Mouse (Mus musculus) MN1 (cell line): ENCODE measurements around the gene Clec4f.
"Not testable (repeated sequence)": the region's sequence is repeated elsewhere in the genome, so short reads cannot be mapped to it uniquely, and the experiment has no call there.

ENCODE experiments used
- DNase-seq: peaks from one replicate; pipeline ENCODE4 v3.0.0-alpha.2; 2016; ENCODE audit warnings: low spot score

The Clec4f gene

DNA sequence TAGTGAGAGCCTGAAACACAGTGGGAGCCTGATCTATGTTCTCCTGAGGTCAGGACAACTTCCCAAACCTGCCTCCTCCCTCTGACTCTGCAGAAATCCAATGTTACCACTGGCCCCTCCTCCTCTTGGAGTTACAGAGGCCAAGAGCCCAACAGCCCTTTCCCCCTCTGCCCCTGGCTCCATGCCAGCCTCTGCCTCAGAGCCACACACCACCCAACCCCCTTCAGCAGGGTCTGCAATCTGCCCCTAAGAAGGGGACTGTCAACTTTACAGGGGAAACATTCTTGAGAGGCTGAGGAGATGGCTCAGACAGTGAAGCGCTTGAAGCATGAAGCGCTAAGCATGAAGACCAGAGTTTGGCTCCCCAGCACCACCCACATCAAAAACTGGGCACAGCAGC is at the start of gene Clec4f:
Clec4f (minus strand) TSS at position 101 of the 400 bp plus-strand sequence.
- no peak for DNase-seq

DNA sequence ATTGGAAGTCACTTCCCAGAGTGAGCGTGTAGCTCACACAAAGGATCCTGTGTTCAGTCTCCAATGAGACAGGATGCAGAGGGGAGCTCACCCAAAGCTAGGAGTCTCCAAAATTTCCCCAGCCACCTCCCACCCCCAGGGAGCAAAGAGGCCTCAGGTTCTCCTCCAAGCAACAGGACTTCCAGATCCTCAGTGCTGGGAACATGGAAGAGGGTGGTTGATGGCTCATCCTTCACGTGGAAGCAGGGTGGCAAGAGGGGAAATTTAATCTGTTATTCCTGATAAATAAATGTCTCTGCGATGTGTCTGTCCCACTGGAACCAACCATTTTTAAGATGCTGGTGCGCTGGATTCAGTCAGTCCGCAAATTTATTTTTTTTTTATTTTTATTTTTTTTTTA is 48.7 kb upstream of the Clec4f start:
- no peak for DNase-seq

- no peak for DNase-seq
Observed at GRCm38 (mm10) chr6:83704294-83704693, 48.3 kb upstream of the Clec4f start.

DNA sequence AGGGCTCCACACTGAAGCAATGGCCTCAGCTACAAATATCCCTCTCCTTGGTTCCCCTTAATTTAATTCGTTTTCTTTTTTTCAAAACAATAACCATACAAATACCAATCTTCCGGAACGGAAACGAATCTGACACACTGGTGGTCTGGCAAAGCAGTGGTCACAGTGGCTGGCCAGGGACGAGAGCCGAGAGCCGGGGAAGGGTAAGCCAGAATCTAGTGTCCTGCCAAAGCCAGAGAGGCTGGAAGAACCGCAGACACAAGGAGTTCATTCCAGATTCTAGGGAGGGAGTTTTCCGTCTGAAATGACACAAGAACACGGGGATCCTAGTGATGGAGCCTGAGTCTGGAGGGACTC is 47.7 kb upstream of the Clec4f start:
- DNase-seq: no peak

DNA sequence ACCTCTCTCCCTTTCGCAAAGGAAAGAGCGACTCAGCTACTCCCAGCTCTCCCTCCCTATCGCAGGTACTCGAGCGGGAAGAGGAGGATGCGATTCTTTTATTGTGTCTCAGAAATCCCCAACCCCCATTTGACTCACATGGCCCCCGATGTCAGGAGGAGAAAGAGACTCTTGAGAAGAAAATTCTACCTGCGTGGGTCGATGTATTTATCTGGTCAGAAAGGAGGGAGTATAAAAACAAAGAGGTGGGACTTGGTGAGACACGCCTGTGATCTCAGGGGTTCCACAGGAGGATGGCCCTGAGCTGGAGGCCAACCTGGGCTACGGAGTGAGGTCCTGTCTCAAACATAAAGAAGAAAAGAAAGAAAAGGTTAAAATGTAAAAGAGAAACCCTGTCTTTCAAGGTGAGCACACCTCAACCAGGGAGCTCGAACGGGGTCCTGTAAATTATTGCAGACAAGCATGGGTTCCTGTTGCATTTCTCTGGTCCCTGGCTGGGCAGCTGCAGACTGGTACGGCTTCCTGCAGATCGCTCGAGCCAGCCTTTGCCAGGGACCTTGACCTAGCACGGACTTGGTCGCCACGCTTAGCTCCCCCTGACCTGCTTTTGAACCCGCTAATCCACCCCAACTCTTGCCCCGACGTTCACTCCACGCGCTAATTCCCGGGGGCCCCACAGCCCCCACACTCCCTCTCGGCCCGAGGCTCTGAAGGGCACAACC is 47.2 kb upstream of the Clec4f start:
- DNase-seq: no peak

- DNase-seq: no peak
Observed at GRCm38 (mm10) chr6:83702146-83702999, 46.4 kb upstream of the Clec4f start.

DNA sequence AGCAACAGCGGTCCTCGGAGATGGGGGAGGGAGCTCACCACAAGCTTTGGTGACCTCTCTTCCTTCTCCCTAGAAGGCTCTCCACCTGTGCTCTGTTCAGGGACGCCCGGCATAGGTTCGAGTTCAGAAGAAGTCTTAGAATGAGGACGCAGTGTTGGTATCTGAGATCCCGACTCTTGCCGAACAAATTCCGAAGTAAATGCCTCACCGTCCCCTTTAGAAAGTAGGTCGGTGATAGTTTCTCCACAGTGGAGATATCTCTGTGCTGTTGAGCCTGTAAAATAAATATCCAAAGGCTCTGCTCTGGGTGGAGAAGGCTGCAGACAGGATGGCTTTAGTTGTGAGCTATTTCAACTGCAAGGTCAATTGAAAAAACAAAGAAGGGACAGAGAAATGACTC is 45.0 kb upstream of the Clec4f start:
- DNase-seq: no peak

- DNase-seq: no peak
Observed at GRCm38 (mm10) chr6:83699971-83700370, 44.0 kb upstream of the Clec4f start.

DNA sequence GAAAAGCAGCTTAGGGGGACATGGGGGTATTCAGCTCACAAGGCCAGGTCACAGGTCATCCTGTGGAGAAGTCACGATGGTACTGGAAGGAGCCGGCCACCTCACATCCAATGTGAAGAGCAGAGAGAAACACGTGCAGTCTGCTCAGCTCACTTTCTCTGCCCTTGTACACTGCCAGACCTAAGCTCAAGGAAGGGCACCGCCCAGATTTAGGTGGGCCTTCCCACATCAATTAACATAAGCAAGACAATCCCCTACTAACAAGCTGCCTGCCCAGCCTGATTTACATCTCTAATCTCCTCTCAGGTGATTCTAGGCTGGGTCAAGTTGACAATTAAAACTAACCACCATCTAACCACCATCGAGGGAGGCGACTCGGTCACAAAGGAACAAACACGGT is 41.9 kb upstream of the Clec4f start:
- no peak for DNase-seq

- DNase-seq: no peak
Observed at GRCm38 (mm10) chr6:83696684-83697083, 40.7 kb upstream of the Clec4f start.

DNA sequence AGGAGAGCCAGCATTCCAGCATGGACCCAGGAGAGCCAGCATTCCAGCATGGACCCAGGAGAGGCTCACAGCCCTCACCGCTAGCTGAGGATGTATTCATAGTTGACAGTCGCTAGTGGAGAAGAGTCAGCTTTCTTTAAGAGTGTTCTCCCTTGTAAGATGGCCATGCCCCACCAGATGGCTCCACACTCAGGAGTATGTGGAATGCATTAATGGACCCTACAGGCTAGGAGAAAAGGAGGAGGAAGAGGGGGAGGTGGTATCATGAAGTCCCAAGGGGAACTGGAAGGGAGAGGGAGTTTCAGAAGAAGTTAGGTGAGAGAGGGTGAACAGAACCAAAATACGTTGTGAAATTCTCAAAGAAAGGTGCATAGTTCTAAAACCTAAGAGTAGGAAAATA is 39.7 kb upstream of the Clec4f start:
- DNase-seq: peak; percentile 44

- peak; percentile 84 for DNase-seq
Observed at GRCm38 (mm10) chr6:83693835-83694234, 37.8 kb upstream of the Clec4f start.

DNA sequence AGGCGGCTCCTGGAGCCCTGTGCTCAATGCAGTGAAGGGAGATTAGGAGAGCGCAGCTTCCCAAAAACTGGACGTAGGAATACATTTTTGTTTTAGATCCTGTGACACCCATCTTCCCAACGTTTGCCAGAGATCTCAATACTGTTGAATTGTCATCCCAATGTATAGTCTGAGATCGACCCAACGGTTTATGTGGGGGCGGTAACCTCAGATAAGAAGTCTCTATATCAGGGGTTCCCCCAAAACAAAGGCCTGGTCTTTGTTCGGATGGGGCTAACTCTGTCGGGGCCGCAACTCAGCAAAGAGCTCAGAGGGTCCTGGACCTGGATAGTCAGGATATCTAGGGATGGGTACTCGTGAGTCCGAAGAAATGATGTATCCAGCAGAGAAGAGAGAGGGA is 37.0 kb upstream of the Clec4f start:
- DNase-seq: no peak

GRCm38 (mm10) chr6:83690936-83691335 is 34.9 kb upstream of the Clec4f start:
- DNase-seq: no peak

GRCm38 (mm10) chr6:83690277-83690676 is 34.3 kb upstream of the Clec4f start:
- peak; percentile 70 for DNase-seq

DNA sequence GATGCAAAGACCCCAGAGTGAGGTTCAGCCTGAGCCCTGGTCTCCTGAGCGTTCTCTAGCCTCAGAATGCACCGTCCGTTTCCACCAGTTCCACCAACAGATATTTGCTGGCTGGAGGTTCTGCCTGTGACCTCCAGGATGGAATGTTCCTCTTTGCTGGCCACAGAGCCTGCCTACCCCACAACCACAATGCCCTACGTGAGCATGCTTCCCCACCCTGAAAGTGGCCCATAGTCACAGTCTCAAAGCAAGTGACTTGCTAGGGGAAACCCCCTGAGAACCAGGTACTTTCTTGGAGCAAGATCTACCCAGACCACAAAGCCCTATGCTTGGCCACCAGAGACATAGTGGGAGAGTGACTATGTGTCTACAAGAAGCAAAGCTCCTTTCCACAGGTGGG is 33.4 kb upstream of the Clec4f start:
- DNase-seq: no peak

DNA sequence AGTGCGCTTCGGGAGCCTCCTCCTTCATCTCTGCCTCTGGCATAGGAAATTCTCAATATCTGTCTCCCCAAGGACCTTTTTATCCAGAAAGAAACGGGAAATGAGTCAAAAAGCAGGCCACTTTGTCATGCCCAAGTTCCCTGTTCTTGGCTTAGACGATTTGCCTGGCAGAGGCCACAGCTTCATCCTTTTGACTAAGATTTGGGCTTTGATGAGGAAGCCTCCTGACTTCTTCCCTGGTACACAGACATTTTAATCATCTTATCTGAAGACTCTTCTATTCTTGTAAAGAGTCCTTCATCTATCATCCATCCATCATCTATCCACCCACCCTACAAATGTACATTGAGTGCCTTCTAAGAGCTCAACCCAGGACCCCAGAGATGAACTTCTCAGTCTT is 21.8 kb upstream of the Clec4f start, which contains the start of gene Cd207:
Cd207 (minus strand) TSS at position 101 of the 400 bp plus-strand sequence.
- DNase-seq: no peak

DNA sequence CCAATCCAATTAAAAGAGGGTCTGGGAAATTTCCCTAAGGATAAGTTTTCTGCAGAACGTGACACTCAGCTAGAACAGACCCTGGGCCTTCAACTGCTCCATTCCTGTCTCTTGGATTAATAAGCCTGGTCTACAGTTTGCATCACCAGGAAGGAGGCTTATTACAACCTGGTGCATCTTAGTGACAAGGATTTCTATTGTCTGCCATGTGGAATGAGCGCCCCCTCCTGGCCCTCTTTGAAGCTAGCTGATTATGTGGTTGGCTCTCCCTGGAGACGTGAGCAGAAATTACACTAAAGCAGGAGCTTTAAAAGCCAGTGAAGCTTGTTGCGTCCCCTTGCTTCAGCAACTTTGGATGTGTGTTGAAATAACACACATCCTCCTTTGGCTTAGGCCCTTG is 17.4 kb upstream of the Clec4f start:
- DNase-seq: peak; percentile 80

DNA sequence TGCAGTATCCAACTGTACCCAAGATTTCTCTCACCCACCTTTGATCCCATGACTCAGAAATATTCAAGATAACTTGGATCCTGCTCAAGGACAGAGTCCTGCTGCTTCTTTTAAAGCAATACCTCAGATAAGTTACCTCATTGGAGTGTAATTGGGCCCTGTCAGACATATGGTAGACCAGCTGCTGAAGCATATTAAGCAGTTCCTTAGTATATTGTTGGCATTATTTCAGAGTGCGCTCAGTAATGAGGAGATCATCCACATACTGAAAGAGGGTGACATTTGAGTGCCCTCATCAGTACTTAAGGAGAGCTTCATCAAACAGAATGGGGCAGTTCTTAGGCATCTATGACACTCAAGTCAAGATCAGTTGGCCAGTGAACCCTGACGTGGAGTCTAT is 9.0 kb upstream of the Clec4f start:
- DNase-seq: no peak

DNA sequence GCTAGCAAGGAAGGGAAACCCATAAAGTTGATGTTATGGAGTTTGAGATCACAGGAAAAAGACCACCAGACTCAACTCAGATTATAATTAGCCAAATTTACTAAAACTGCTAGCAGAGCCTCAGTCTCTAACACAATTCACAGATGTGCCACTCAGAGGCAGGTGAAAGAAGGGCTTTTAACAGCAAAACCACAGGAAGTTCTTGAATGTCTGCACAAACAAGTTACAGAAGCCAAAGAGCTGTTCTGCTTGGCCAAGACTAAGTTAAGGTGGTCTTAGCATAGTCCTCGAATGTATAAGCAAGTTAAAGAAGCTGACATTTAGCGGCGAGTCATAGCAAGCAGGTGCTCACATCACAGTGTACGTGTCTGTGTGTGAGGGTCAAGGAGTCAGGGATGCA is 4.8 kb upstream of the Clec4f start:
- no peak for DNase-seq

DNA sequence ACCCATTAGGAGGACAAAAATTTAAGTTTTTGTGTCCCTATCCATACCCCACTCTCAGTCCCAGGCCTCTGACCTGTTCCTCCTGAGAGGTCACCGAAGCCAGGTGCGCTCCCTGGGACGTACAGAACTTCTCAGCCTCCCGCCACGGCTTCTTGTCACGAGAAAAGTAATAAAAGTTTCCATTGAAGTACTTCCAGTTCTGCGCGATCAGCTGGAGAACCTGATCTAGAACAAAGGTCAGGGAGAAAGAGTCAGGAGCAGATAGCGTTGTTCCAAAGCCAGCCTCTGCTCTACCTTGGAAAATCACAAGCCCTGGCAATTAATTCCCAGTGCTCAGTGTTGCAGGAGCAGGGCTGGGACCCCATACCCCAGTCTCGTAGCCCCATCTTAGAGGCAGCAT is 9.3 kb downstream of the Clec4f start:
- DNase-seq: no peak

DNA sequence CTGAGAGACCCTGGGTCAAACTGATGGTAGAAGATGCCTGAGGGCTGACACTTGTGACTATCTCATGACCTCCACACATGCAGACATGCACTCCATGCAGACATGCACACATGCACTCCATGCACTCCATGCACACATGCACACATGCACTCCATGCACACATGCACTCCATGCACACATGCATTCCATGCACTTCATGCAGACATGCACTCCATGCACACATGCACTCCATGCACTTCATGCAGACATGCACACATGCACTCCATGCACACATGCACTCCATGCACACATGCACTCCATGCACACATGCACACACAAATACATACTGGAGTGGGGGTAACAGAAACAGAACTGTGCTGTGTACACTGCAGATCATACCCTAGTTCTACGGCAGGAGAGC is 20.7 kb downstream of the Clec4f start:
- DNase-seq: no peak

- DNase-seq: not testable (repeated sequence)
Observed at GRCm38 (mm10) chr6:83634631-83635030, 21.4 kb downstream of the Clec4f start.
